Mouse (Mus musculus): ENCODE data around the gene Gm826. TPM values are rescaled to one million over a fixed set of nuclear protein-coding genes. Genes with fewer than 3 reads are reported as not detected.

Gm826 gene
- total RNA-seq (2023): not detected

GRCm38 (mm10) chr2:160334111-160334661 is at the start of gene Gm826:
Gm826 (minus strand) TSS chr2:160334162.

GRCm38 (mm10) chr2:160366980-160367338 is 33.0 kb upstream of the Gm826 start, which contains the start of gene Mafb:
Mafb (minus strand) TSS chr2:160367065.

Other genes starting within 250 kb of the Gm826 start
- 2.8 TPM for gene Mafb, start 32.9 kb upstream of the Gm826 start, total RNA-seq (2023)

All from CD4-positive naive resting alpha-beta T cell, adult 76 days (primary cell).